Mouse (Mus musculus) spleen, adult 2 months (tissue): ENCODE data around the gene Fn3k.

Experiments
- CTCF ChIP-seq: fragments of 200-500 bp; IDR thresholded peaks from 2 replicates; pipeline ENCODE4 v1.5.1; 2011; ENCODE audit warnings: mild to moderate bottlenecking, inconsistent platforms; ENCODE audit not compliant: insufficient read depth, insufficient read length, insufficient replicate concordance; ENCODE audit errors: extremely low read depth
- POLR2A ChIP-seq: fragments of 200-500 bp; IDR thresholded peaks from 2 replicates; pipeline ENCODE4 v1.6.1; 2011; ENCODE audit warnings: low read depth, low read length, inconsistent platforms

- TF ChIP-seq POLR2A (no peak; the same call in 1 of the 2 replicates), CTCF (no peak)
Measured at GRCm38 (mm10) chr11:121421553-121422173, 13.1 kb upstream of the Fn3k start.
